Mouse (Mus musculus) erythroblast, embryonic 14.5 days (primary cell): ENCODE results near the gene Rd3.

Experiments
- GATA1 ChIP-seq: IDR thresholded peaks from 2 replicates; pipeline ENCODE4 v1.6.1; 2012; ENCODE audit warnings: low read length, inconsistent platforms, mixed read lengths
- TAL1 ChIP-seq: IDR thresholded peaks from 3 replicates; pipeline ENCODE4 v1.6.1; 2012; ENCODE audit warnings: low read length, inconsistent platforms, mixed read lengths

DNA sequence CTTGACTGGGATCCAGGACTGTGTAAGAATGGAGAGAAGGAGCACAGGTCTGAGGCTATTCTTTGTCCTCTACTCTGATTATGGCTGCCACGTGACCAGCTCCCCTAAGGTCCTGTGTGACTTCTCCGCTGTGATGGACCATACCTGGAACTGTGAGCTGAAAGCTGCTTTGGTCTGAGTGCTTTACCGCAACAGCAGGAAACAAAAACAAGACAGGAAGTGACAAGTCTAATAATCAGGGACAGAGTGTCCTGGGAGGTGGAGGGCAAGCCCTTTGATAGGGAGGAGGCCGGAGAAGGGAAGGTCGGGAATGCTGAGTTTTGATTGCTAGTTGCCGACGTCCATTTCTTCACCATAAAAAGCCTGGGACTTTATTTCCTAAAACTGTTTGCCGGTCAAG lies 48.1 kb upstream of the Rd3 start:
- no peak for TF ChIP-seq TAL1
- TF ChIP-seq GATA1: no peak
